26 mouse cellular contexts compared by ENCODE assay signal in genomic region chr13:95851611-95852010, GRCm38 (mm10). TPM values are rescaled to one million over a fixed set of nuclear protein-coding genes. Genes with fewer than 3 reads are reported as not detected.
DNase-seq lines count a peak whose midpoint lies in the region; ATAC-seq and TF ChIP-seq lines count a peak whose summit lies in the region.
"Had no signal": no experiment of that assay in that cellular context is flagged by ENCODE, and none has a peak within 500 bp of the region (broad histone marks: within the 10 kb centered on the region; RNA-seq: fewer than 3 reads in every experiment).

No protein-coding gene starts in this region.

- WGBS in forebrain, embryonic 14.5 days: 8% methylated on average over 4 of the region's 4 CpGs
- 13% methylated on average over 4 of the region's 4 CpGs for WGBS in forebrain, embryonic 13.5 days
- WGBS in stomach, embryonic 15.5 days: 57% methylated on average over 4 of the region's 4 CpGs
- WGBS in stomach, postnatal 0 days: 49% methylated on average over 4 of the region's 4 CpGs

- H3K9me3 ChIP-seq in forebrain, embryonic 14.5 days (replicated peaks; ENCODE audit: control insufficient read depth, low read length): no peaks in the 10 kb centered on the region
- H3K9me3 ChIP-seq in forebrain, embryonic 13.5 days (replicated peaks): no peaks in the 10 kb centered on the region
- no peaks in the 10 kb centered on the region for H3K9me3 ChIP-seq in stomach, embryonic 15.5 days
- no peaks in the 10 kb centered on the region for H3K9me3 ChIP-seq in stomach, postnatal 0 days (ENCODE audit: control insufficient read depth, low read length)
- H3K9me3 ChIP-seq: heart, embryonic 12.5 days; hindbrain, embryonic 13.5 days; liver, embryonic 12.5 days; neural tube, embryonic 12.5 days had no signal

- H3K4me3 ChIP-seq in forebrain, embryonic 14.5 days (ENCODE audit: low read depth, low read length): no peak overlapping the region
- H3K4me3 ChIP-seq in forebrain, embryonic 13.5 days: no peak overlapping the region
- no peak overlapping the region for H3K4me3 ChIP-seq in stomach, embryonic 15.5 days (replicated peaks)
- H3K4me3 ChIP-seq in stomach, postnatal 0 days (ENCODE audit: low read depth, low read length): no peak overlapping the region
- H3K4me3 ChIP-seq: heart, embryonic 12.5 days; hindbrain, embryonic 13.5 days; left cerebral cortex, adult 2 months; liver, embryonic 12.5 days; neural tube, embryonic 12.5 days had no signal

- ATAC-seq in forebrain, embryonic 14.5 days: no peak
- ATAC-seq in forebrain, embryonic 13.5 days: no peak
- no peak for ATAC-seq in stomach, embryonic 15.5 days (ENCODE audit: insufficient read depth, low FRiP score, low read depth)
- ATAC-seq in stomach, postnatal 0 days (ENCODE audit: low FRiP score, low TSS enrichment): no peak
- ATAC-seq: liver, embryonic 12.5 days had no signal

- DNase-seq in adrenal gland, postnatal 10 days: peak; percentile 31
- no peak for DNase-seq in adrenal gland, postnatal 25 days
- peak; percentile 9 for DNase-seq in forebrain, embryonic 14.5 days (ENCODE audit: low spot score)
- DNase-seq in stomach, postnatal 0 days (ENCODE audit: low spot score): no peak
- no peak for DNase-seq in B cell, adult 2 months
- DNase-seq in cerebellum, postnatal 10 days: no peak
- DNase-seq: cerebellum, adult 9-11 months; gastrocnemius, postnatal 10 days; heart, adult 11 months; heart, postnatal 14 days; kidney, adult 9 months; kidney, postnatal 25 days; left cerebral cortex, postnatal 4 days; lung, embryonic 14.5 days; lung, postnatal 36 days; right cerebral cortex, adult 18-20 months; thymus, adult 18-20 months; thymus, postnatal 4 days had no signal

- H3K4me2 ChIP-seq in forebrain, embryonic 14.5 days (ENCODE audit: low read length): no peak overlapping the region
- H3K4me2 ChIP-seq in forebrain, embryonic 13.5 days: no peak overlapping the region
- no peak overlapping the region for H3K4me2 ChIP-seq in stomach, embryonic 15.5 days
- H3K4me2 ChIP-seq in stomach, postnatal 0 days (replicated peaks; ENCODE audit: low read depth): no peak overlapping the region
- H3K4me2 ChIP-seq: heart, embryonic 12.5 days; hindbrain, embryonic 13.5 days; liver, embryonic 12.5 days; lung, embryonic 14.5 days; neural tube, embryonic 12.5 days had no signal

- no peak overlapping the region for H3K9ac ChIP-seq in forebrain, embryonic 14.5 days (ENCODE audit: low read length)
- H3K9ac ChIP-seq in forebrain, embryonic 13.5 days: no peak overlapping the region
- H3K9ac ChIP-seq in stomach, embryonic 15.5 days: no peak overlapping the region
- no peak overlapping the region for H3K9ac ChIP-seq in stomach, postnatal 0 days (ENCODE audit: low read length)
- H3K9ac ChIP-seq: heart, embryonic 12.5 days; hindbrain, embryonic 13.5 days; liver, embryonic 12.5 days; lung, embryonic 14.5 days; neural tube, embryonic 12.5 days had no signal

- no peaks in the 10 kb centered on the region for H3K36me3 ChIP-seq in forebrain, embryonic 14.5 days (ENCODE audit: control insufficient read depth, insufficient read depth, low read length)
- H3K36me3 ChIP-seq in forebrain, embryonic 13.5 days (ENCODE audit: poor library complexity, severe bottlenecking): no peaks in the 10 kb centered on the region
- H3K36me3 ChIP-seq in stomach, embryonic 15.5 days: no peaks in the 10 kb centered on the region
- H3K36me3 ChIP-seq in stomach, postnatal 0 days (ENCODE audit: control insufficient read depth, insufficient read depth, low read length): no peaks in the 10 kb centered on the region
- H3K36me3 ChIP-seq: heart, embryonic 12.5 days; hindbrain, embryonic 13.5 days; liver, embryonic 12.5 days; neural tube, embryonic 12.5 days had no signal

- peaks cover 11% of the 10 kb centered on the region; the same call in 1 of the 2 replicates for H3K4me1 ChIP-seq in forebrain, embryonic 14.5 days (ENCODE audit: control insufficient read depth, insufficient read depth, low read length)
- H3K4me1 ChIP-seq in forebrain, embryonic 13.5 days: peaks cover 23% of the 10 kb centered on the region
- H3K4me1 ChIP-seq in stomach, embryonic 15.5 days: no peaks in the 10 kb centered on the region
- no peaks in the 10 kb centered on the region for H3K4me1 ChIP-seq in stomach, postnatal 0 days (replicated peaks; ENCODE audit: control insufficient read depth, insufficient read depth)
- H3K4me1 ChIP-seq: heart, embryonic 12.5 days; liver, embryonic 12.5 days had no signal

- H3K27me3 ChIP-seq in forebrain, embryonic 14.5 days (replicated peaks; ENCODE audit: control insufficient read depth, insufficient read depth, low read length): no peaks in the 10 kb centered on the region
- no peaks in the 10 kb centered on the region for H3K27me3 ChIP-seq in forebrain, embryonic 13.5 days
- no peaks in the 10 kb centered on the region for H3K27me3 ChIP-seq in stomach, embryonic 15.5 days (replicated peaks)
- H3K27me3 ChIP-seq in stomach, postnatal 0 days (ENCODE audit: control insufficient read depth, insufficient read depth, low read length): no peaks in the 10 kb centered on the region
- H3K27me3 ChIP-seq: CH12.LX; heart, embryonic 12.5 days; hindbrain, embryonic 13.5 days; liver, embryonic 12.5 days; neural tube, embryonic 12.5 days had no signal

- no peak for TF ChIP-seq CTCF in stomach, postnatal 0 days (IDR thresholded peaks at IDR 0.05; ENCODE audit: low read depth)

- H3K27ac ChIP-seq in forebrain, embryonic 14.5 days (ENCODE audit: low read depth, low read length): no peak overlapping the region
- H3K27ac ChIP-seq in forebrain, embryonic 13.5 days: no peak overlapping the region; the same call in 1 of the 2 replicates
- H3K27ac ChIP-seq in stomach, embryonic 15.5 days: peak overlapping the region; percentile 23; the same call in 1 of the 2 replicates
- H3K27ac ChIP-seq in stomach, postnatal 0 days (replicated peaks): no peak overlapping the region
- H3K27ac ChIP-seq: hindbrain, embryonic 13.5 days; left cerebral cortex, adult 2 months; liver, embryonic 12.5 days; neural tube, embryonic 12.5 days had no signal

- no peak for TF ChIP-seq EP300 in stomach, postnatal 0 days (optimal IDR thresholded peaks at IDR 0.05)

RNA-seq across cellular contexts. Expression of gene Iqgap2, which starts 40.1 kb away (rescaled TPM):
- 10 to 100 TPM; 63.8 to 81.7 TPM for total RNA-seq in adrenal gland, postnatal 10 days (2021)
- 147 and 157 TPM in 2 replicates for total RNA-seq in adrenal gland, postnatal 25 days (2021)
- 4.2 and 4.4 TPM in 2 replicates for polyA plus RNA-seq in forebrain, embryonic 14.5 days (2014; fragmentation: Nextera tagmentation; extraction: Ambion mirVana)
- polyA plus RNA-seq in forebrain, embryonic 13.5 days (2015; fragmentation: Nextera tagmentation; extraction: Ambion mirVana): 9.1 and 9.9 TPM in 2 replicates
- polyA plus RNA-seq in stomach, embryonic 15.5 days (2015; fragmentation: Nextera tagmentation; extraction: Ambion mirVana): 20.3 and 20.9 TPM in 2 replicates
- polyA plus RNA-seq in stomach, postnatal 0 days (2015; fragmentation: Nextera tagmentation; extraction: Ambion mirVana): 15.3 and 16.5 TPM in 2 replicates

Comparison
In these comparisons a context has a peak if more than half of its experiments do, and no peak if none do; other contexts are left out.
1. DNase-seq: peak in adrenal gland, postnatal 10 days (single experiment) and forebrain, embryonic 14.5 days (single experiment); none in adrenal gland, postnatal 25 days (single experiment), stomach, postnatal 0 days (single experiment), B cell, adult 2 months (0 of 2) and cerebellum, postnatal 10 days (0 of 2).